Mouse (Mus musculus) midbrain, embryonic 14.5 days (tissue): ENCODE results near the gene Zfp827. TPM values are rescaled to one million over a fixed set of nuclear protein-coding genes. Genes with fewer than 3 reads are reported as not detected.

Experiments
- ATAC-seq: fragments of 200-750 bp; cut with Nextera tagmentation; 2 replicates; pipeline ENCODE4 v1.8.0; 2017; ENCODE audit warnings: moderate number of reproducible peaks, moderate library complexity; ENCODE audit not compliant: low FRiP score, low TSS enrichment
- DNase-seq: peaks from one replicate; pipeline ENCODE4 v3.0.0-alpha.2; 2015
- H3K27ac ChIP-seq: fragments of 300-500 bp; sonication (generic); replicated peaks from 2 replicates; pipeline ENCODE4 v1.5.1; 2014; ENCODE audit warnings: mild to moderate bottlenecking, low read depth, low read length, moderate library complexity
- H3K27me3 ChIP-seq: fragments of 300-500 bp; sonication (generic); 2 replicates; pipeline ENCODE4 v1.6.1; 2014; ENCODE audit warnings: low read length, control low read depth, mixed read lengths; ENCODE audit not compliant: control insufficient read depth, insufficient read depth
- H3K36me3 ChIP-seq: fragments of 300-500 bp; sonication (generic); 2 replicates; pipeline ENCODE4 v1.6.1; 2014; ENCODE audit warnings: low read length, control low read depth; ENCODE audit not compliant: control insufficient read depth, insufficient read depth
- H3K4me1 ChIP-seq: fragments of 300-500 bp; sonication (generic); 2 replicates; pipeline ENCODE4 v1.6.1; 2014; ENCODE audit warnings: mild to moderate bottlenecking, antibody characterized with exemption, low read length, control low read depth; ENCODE audit not compliant: control insufficient read depth, insufficient read depth
- H3K4me2 ChIP-seq: fragments of 300-500 bp; sonication (generic); 2 replicates; pipeline ENCODE4 v1.6.1; 2014; ENCODE audit warnings: mild to moderate bottlenecking, low read length, moderate library complexity
- H3K4me3 ChIP-seq: fragments of 300-500 bp; sonication (generic); replicated peaks from 2 replicates; pipeline ENCODE4 v1.5.1; 2014; ENCODE audit warnings: low read depth, low read length
- H3K9ac ChIP-seq: fragments of 300-500 bp; sonication (generic); replicated peaks from 2 replicates; pipeline ENCODE4 v1.6.1; 2014; ENCODE audit warnings: mild to moderate bottlenecking, low read length, moderate library complexity
- H3K9me3 ChIP-seq: fragments of 300-500 bp; sonication (generic); 2 replicates; pipeline ENCODE4 v1.6.1; 2016; ENCODE audit warnings: low read length, control low read depth, mixed read lengths; ENCODE audit not compliant: control insufficient read depth
- WGBS: fragments of 180-500 bp; shearing (Covaris S2); extraction: QIAGEN DNeasy Blood & Tissue Kit; methylation state at CpG from one replicate; pipeline ENCODE4 v1.1.7; 2014; 5-methylcytosine and 5-hydroxymethylcytosine counted together
- polyA plus RNA-seq: library from polyadenylated mRNA; unstranded; fragments of >200 nt; fragmentation: Nextera tagmentation; extraction: Ambion mirVana; gene quantifications from 2 replicates; pipeline ENCODE4 v1.2.1, GENCODE M21; 2014

The Zfp827 gene
- polyA plus RNA-seq, 1 experiment from 2014 or later = 20.2 TPM

DNA sequence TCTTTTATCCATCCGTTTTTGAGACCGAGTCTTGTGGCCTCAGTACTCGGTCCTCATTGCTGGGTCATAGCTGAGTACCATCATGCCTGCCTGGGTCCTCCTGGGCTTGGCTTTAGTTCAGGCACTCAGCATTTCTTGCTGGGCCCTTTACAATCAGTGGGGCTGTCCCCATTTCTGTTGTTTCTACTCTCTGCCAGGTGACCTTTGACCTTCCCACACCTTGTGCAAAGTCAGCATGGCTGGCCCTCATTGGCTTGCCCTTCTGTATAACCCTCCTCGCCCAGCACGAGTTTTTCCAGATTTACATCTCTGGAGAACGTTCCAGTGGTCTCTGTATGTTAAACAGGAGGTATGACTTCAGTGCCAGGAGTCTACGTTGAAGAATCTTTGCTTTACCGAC, 83.2 kb downstream of the Zfp827 start:
- WGBS = 89% methylated on average over 8 of the region's 8 CpGs
- no peaks in the 10 kb centered on the region for H3K27me3 ChIP-seq
- ATAC-seq = no peak

DNA sequence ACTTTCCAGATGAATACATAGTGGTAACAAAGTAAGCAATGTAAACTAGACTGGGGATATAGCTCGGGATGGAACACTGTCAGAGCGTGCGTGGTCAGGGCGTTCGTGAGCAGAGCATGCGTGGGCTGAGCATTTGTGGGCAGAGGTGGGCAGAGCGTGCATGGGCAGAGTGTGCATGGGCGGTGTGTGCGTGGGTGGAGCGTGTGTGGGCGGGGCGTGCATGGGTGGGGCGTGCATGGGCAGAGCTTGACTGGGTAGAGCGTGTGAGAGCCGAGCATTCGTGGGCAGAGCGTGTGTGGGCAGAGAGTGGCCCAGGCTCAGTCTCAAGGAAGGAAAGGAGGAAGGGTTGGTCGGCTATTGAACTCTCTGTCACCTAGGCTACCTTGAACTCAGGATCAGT, 84.2 kb downstream of the Zfp827 start:
- Histone ChIP-seq H3K4me1 (no peaks in the 10 kb centered on the region), H3K9ac (no peak overlapping the region), H3K27ac (no peak overlapping the region), H3K4me3 (no peak overlapping the region), H3K27me3 (no peaks in the 10 kb centered on the region), H3K36me3 (peaks cover 10% of the 10 kb centered on the region; the same call in 1 of the 2 replicates), H3K4me2 (no peak overlapping the region), H3K9me3 (no peaks in the 10 kb centered on the region)
- ATAC-seq (no peak), DNase-seq (no peak)
- 93% methylated on average over 18 of the region's 18 CpGs for WGBS

More for the DNA sequence above, 83.2 kb downstream of the Zfp827 start:
- no peak overlapping the region for H3K9ac ChIP-seq
- H3K4me1 ChIP-seq = no peaks in the 10 kb centered on the region
- no peaks in the 10 kb centered on the region for H3K9me3 ChIP-seq
- peaks cover 10% of the 10 kb centered on the region; the same call in 1 of the 2 replicates for H3K36me3 ChIP-seq
- H3K4me2 ChIP-seq = no peak overlapping the region
- no peak for DNase-seq
- H3K27ac ChIP-seq = no peak overlapping the region
- H3K4me3 ChIP-seq = no peak overlapping the region

DNA sequence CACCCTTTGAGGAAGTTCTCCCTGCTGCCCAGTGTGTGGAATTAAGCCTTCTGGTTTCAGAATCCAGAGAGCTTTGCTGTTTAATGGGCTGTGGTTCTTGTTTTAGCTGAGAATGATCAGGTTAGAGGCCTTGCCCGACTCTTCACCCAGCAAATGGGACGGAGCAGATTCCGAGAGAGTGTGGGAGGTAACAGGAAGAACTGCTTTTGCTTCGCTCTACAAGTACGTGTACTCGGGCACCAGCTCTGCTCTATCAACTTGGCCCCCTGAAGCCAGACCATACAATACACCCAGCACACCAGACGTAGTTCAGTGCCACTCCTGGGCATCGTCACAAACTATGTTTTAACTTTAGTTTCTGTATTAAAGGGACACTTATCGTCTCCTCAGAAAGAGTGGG, 85.3 kb downstream of the Zfp827 start:
- Histone ChIP-seq H3K27ac (no peak overlapping the region), H3K9ac (no peak overlapping the region), H3K4me1 (no peaks in the 10 kb centered on the region), H3K4me2 (no peak overlapping the region), H3K9me3 (no peaks in the 10 kb centered on the region), H3K27me3 (no peaks in the 10 kb centered on the region), H3K36me3 (peaks cover 17% of the 10 kb centered on the region; the same call in 1 of the 2 replicates), H3K4me3 (no peak overlapping the region)
- WGBS = 91% methylated on average over 9 of the region's 9 CpGs
- ATAC-seq (no peak), DNase-seq (no peak)

DNA sequence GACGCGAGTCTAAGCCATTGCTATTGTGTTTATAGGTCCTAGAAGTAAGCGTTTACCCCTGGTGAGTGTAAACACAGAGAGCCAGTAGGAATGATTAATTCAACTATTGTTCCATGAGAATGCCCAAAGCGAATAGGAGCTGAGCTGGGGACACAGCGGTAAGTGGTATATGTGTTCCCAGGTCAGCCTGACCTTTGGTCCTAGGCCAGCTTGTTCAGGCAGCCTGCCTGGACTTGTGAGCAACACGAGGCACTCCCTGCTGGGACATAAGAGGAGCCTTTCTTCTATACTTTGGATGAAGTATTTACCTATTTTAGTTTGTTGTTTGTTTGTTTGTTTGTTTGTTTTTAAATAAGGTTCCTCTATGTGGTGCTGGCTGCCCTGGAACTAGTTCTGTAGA, 86.3 kb downstream of the Zfp827 start:
- DNase-seq (no peak), ATAC-seq (no peak)
- Histone ChIP-seq H3K9ac (no peak overlapping the region), H3K36me3 (peaks cover 24% of the 10 kb centered on the region; the same call in 1 of the 2 replicates), H3K9me3 (no peaks in the 10 kb centered on the region), H3K4me3 (no peak overlapping the region), H3K27ac (no peak overlapping the region), H3K4me1 (no peaks in the 10 kb centered on the region), H3K4me2 (no peak overlapping the region), H3K27me3 (no peaks in the 10 kb centered on the region)
- 77% methylated on average over 6 of the region's 6 CpGs for WGBS

DNA sequence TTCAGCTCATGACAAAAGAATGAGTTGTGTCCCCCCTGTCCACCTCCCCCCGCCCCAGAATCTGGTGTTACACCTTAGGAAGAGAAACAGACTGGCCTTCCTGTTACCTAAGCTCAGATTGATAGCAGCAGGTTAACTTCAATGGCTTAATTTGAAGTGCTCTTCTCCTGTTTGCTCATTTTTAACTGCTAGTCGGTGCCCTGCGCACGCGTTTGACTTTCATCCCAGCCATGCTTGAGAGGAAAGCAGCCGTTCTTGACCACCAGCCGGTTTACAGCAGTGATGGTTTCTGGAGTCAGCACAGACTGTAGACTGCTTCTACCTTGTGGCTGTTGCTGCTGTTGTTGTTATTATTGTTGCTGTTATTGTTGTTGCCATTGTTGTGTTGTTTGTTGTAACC, 88.2 kb downstream of the Zfp827 start:
- no peaks in the 10 kb centered on the region for H3K27me3 ChIP-seq
- no peaks in the 10 kb centered on the region for H3K9me3 ChIP-seq
- DNase-seq (no peak), ATAC-seq (no peak)
- H3K36me3 ChIP-seq = peaks cover 35% of the 10 kb centered on the region
- no peak overlapping the region for H3K27ac ChIP-seq
- H3K4me3 ChIP-seq = no peak overlapping the region
- no peaks in the 10 kb centered on the region for H3K4me1 ChIP-seq
- WGBS = 94% methylated on average over 7 of the region's 7 CpGs
- H3K9ac ChIP-seq = no peak overlapping the region
- H3K4me2 ChIP-seq = no peak overlapping the region

DNA sequence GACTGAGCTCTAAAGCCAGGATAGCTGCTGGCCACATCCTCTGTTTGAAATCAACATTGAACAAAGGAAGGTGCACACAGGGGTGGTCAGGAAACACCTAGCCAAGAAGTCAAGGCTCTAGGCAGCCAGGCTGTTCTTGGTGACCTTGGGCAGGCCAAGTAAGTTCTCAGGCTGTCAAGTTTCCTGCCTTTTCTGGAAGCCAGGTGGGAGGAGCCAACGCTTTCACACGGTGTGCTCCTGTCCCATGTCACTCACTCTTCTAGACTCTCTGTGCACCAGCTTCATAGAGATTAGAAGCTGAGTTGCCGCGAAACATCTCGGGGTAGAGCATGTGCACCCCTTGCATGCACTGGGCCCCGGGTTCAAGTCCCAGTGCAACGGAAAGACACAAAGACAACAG, 89.5 kb downstream of the Zfp827 start:
- Histone ChIP-seq H3K36me3 (peaks cover 48% of the 10 kb centered on the region), H3K4me2 (no peak overlapping the region), H3K27ac (no peak overlapping the region), H3K9me3 (no peaks in the 10 kb centered on the region), H3K4me3 (no peak overlapping the region), H3K9ac (no peak overlapping the region), H3K4me1 (no peaks in the 10 kb centered on the region), H3K27me3 (no peaks in the 10 kb centered on the region)
- no peak for ATAC-seq
- DNase-seq = no peak
- 93% methylated on average over 7 of the region's 7 CpGs for WGBS

DNA sequence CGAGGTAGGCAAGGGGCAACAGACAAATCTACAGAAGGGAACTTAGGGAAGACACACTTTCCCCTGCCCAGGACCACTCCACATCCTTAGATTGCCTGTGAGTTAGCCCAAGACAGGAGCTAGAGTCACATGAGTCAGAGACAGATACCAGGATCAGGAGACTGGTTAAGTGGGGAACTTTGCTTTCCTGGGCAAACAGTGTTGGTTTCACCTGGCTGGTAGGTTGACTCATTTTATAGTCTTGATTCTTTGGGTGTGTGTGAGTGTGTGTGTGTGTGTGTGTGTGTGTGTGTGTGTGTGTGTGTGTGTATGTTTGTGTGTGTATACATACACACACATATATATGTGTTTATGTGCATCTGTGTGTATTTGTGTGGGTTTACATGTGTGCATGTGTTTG, 93.4 kb downstream of the Zfp827 start:
- H3K4me1 ChIP-seq = no peaks in the 10 kb centered on the region
- H3K27ac ChIP-seq = no peak overlapping the region
- 100% methylated on average over 1 of the region's 1 CpGs for WGBS
- no peaks in the 10 kb centered on the region for H3K9me3 ChIP-seq
- H3K36me3 ChIP-seq = peaks cover 62% of the 10 kb centered on the region
- no peak overlapping the region for H3K4me2 ChIP-seq
- ATAC-seq = no peak
- H3K9ac ChIP-seq = no peak overlapping the region
- no peak for DNase-seq
- no peaks in the 10 kb centered on the region for H3K27me3 ChIP-seq
- no peak overlapping the region for H3K4me3 ChIP-seq

DNA sequence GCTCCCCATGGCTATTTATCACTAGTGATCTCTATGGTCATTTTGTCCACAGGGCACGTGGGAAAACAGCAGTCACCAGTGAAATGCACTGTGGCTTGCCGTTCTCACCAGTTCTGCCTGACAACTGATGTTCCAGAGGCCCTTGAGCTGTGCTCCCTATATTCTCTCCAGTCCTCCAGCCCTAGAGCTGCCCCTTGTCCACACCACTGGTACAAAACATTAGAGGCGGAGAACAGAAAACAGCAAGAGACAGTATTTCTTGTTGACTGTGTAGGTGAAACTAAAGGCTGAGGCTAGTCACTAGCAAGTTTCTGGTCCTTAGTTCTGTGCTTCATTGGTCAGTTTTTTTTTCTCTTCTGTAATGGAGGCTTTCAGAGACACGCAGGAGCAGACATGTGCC, 96.0 kb downstream of the Zfp827 start:
- H3K4me1 ChIP-seq = no peaks in the 10 kb centered on the region
- DNase-seq (no peak), ATAC-seq (no peak)
- H3K9ac ChIP-seq = no peak overlapping the region
- H3K27ac ChIP-seq = no peak overlapping the region
- peaks cover 53% of the 10 kb centered on the region for H3K36me3 ChIP-seq
- 92% methylated on average over 4 of the region's 4 CpGs for WGBS
- no peaks in the 10 kb centered on the region for H3K9me3 ChIP-seq
- H3K4me3 ChIP-seq = no peak overlapping the region
- no peaks in the 10 kb centered on the region for H3K27me3 ChIP-seq
- no peak overlapping the region for H3K4me2 ChIP-seq

DNA sequence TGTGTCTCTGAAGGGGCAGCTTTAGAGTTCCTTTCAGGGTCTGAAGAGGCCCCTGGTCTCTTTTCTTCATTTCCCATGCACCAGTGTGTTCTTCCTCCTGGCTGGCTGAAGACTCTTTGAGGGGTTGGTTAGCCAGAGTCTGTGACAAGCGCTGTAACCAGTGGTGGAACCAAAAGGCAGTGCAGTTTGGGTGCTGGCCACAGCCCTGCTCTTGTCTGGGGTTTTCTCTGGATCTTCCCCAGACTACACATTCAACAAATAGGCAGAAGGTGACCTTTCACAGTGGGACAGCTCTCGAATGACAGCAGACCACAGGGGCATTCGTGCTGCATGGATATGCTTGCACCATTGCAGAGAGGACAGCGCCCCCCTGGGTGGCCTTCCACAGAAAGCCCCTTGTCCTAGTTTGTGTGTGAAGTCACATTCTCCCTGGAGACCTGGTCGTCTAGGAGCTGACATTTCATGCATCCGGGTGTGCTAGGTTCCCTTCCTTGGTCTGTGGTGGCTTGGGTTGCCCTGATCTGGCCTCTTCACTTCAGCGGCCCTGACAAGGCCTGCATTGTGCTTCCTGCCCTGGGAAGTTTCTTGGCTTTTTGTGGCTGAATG, 99.1 kb downstream of the Zfp827 start:
- Histone ChIP-seq H3K36me3 (peaks cover 46% of the 10 kb centered on the region), H3K9me3 (no peaks in the 10 kb centered on the region), H3K9ac (no peak overlapping the region), H3K27me3 (no peaks in the 10 kb centered on the region), H3K4me2 (no peak overlapping the region), H3K4me3 (no peak overlapping the region), H3K4me1 (no peaks in the 10 kb centered on the region), H3K27ac (no peak overlapping the region)
- ATAC-seq = peak; percentile 34; the same call in 1 of the 2 replicates
- 54% methylated on average over 7 of the region's 7 CpGs for WGBS
- no peak for DNase-seq
